Mouse (Mus musculus): ENCODE measurements around the gene Dcbld2.

Gene Dcbld2

GRCm38 (mm10) chr16:58408062-58408486 is at the start of gene Dcbld2:
Gene Dcbld2, plus strand, starts transcription at chr16:58408443.
- peak; percentile 91 for DNase-seq (ENCODE audit: low spot score)

GRCm38 (mm10) chr16:58377170-58377569 is 31.1 kb upstream of the Dcbld2 start:
- no peak for DNase-seq (ENCODE audit: low spot score)

GRCm38 (mm10) chr16:58377756-58378503 is 30.3 kb upstream of the Dcbld2 start:
- no peak for DNase-seq (ENCODE audit: low spot score)

- DNase-seq (ENCODE audit: low spot score), result no peak
Measured at GRCm38 (mm10) chr16:58386241-58386757, 21.9 kb upstream of the Dcbld2 start.

- DNase-seq (ENCODE audit: low spot score), result no peak
Measured at GRCm38 (mm10) chr16:58389143-58389755, 19.0 kb upstream of the Dcbld2 start.

GRCm38 (mm10) chr16:58393036-58393435 is 15.2 kb upstream of the Dcbld2 start:
- DNase-seq (ENCODE audit: low spot score), result no peak

- no peak for DNase-seq (ENCODE audit: low spot score)
Measured at GRCm38 (mm10) chr16:58394156-58394555, 14.1 kb upstream of the Dcbld2 start.

- DNase-seq (ENCODE audit: low spot score), result no peak
Measured at GRCm38 (mm10) chr16:58398604-58399003, 9.6 kb upstream of the Dcbld2 start.

- DNase-seq (ENCODE audit: low spot score), result no peak
Measured at GRCm38 (mm10) chr16:58401079-58401478, 7.2 kb upstream of the Dcbld2 start.

- no peak for DNase-seq (ENCODE audit: low spot score)
Measured at GRCm38 (mm10) chr16:58404665-58405064, 3.6 kb upstream of the Dcbld2 start.

GRCm38 (mm10) chr16:58405271-58405670 is 3.0 kb upstream of the Dcbld2 start:
- no peak for DNase-seq (ENCODE audit: low spot score)

GRCm38 (mm10) chr16:58408487-58409281 is 441 bp downstream of the Dcbld2 start:
- DNase-seq (ENCODE audit: low spot score), result peak; percentile 21

- no peak for DNase-seq (ENCODE audit: low spot score)
Measured at GRCm38 (mm10) chr16:58409825-58410224, 1.6 kb downstream of the Dcbld2 start.

GRCm38 (mm10) chr16:58414801-58415200 is 6.6 kb downstream of the Dcbld2 start:
- DNase-seq (ENCODE audit: low spot score), result no peak

GRCm38 (mm10) chr16:58415500-58415899 is 7.3 kb downstream of the Dcbld2 start:
- no peak for DNase-seq (ENCODE audit: low spot score)

GRCm38 (mm10) chr16:58421696-58422354 is 13.6 kb downstream of the Dcbld2 start:
- DNase-seq (ENCODE audit: low spot score), result no peak

- no peak for DNase-seq (ENCODE audit: low spot score)
Measured at GRCm38 (mm10) chr16:58430246-58430645, 22.0 kb downstream of the Dcbld2 start.

- DNase-seq (ENCODE audit: low spot score), result no peak
Measured at GRCm38 (mm10) chr16:58432384-58432783, 24.1 kb downstream of the Dcbld2 start.

GRCm38 (mm10) chr16:58444735-58445134 is 36.5 kb downstream of the Dcbld2 start:
- DNase-seq (ENCODE audit: low spot score), result no peak

- DNase-seq (ENCODE audit: low spot score), result no peak
Measured at GRCm38 (mm10) chr16:58446281-58447259, 38.3 kb downstream of the Dcbld2 start.

- no peak for DNase-seq (ENCODE audit: low spot score)
Measured at GRCm38 (mm10) chr16:58449073-58449472, 40.8 kb downstream of the Dcbld2 start.

Data from urinary bladder, postnatal 25 days (tissue).